Mouse (Mus musculus): ENCODE data around the gene Eif4a2. TPM values are rescaled to one million over a fixed set of nuclear protein-coding genes. Genes with fewer than 3 reads are reported as not detected.

Eif4a2 gene
- total RNA-seq, 2 experiments from 2014 or later: 206 to 231 TPM

DNA sequence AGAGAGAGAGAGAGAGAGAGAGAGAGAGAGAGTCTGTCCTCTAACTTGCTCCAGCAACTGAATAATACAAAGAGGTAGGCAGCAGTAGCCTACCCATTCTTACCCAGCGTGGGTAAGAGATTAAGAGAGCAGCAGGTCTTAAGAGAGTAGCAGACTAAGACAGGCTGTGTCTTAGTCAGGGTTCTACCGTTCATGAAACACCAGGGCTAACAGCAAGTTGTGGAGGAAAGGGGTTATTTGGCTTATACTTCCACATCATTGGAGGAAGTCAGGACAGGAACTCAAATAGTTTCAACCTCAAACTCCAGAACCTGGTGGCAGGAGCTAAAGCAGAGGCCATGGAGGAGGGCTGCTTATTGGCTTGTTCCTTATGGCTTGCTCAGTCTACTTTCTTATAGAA is 3.4 kb upstream of the Eif4a2 start:
- no peak for DNase-seq

- no peak for DNase-seq
These were observed 1.1 kb upstream of the Eif4a2 start for GRCm38 (mm10) chr16:23106121-23106520.

DNA sequence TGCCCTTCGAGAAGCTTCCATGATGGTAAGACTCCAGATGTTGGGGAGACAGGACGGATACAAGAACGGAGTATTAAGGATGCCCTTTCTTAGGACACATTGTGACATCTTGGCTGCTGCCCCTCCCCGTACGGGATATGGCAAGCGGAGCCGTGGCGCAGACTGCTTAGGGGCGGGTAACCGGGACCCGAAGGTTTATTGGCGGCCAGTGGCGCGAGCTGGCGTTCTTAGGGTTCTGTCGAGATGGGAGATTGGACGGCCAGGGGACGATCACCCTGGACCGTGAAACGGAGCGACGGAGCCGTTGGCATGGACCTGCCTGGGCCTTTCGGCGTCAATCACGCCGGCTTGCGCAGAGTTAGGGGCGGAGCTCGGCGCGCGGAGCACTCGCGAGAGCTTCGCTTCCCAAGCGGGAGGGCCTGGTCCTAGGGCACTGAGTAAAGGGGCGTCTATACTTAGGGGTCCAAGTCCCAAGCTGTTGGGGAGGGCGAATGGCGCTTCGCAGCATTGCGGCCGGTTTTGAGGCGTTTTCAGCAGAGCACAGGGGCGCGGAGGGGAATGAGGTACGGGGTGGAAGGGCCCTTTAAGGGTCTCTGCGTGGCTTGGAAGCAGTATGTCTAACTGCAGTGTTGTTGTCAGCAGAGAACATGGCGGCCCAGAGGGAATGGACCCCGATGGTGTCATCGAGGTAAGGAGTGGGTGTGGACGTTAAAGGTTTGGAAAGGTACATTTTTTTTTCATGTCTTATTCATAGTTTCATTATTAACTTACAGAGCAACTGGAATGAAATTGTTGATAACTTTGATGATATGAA is 909 bp downstream of the Eif4a2 start:
- DNase-seq: peak; percentile 89

GRCm38 (mm10) chr16:23108943-23109342 is 1.7 kb downstream of the Eif4a2 start:
- DNase-seq: no peak

- no peak for DNase-seq
These were observed 2.4 kb downstream of the Eif4a2 start for GRCm38 (mm10) chr16:23109350-23110280.

DNA sequence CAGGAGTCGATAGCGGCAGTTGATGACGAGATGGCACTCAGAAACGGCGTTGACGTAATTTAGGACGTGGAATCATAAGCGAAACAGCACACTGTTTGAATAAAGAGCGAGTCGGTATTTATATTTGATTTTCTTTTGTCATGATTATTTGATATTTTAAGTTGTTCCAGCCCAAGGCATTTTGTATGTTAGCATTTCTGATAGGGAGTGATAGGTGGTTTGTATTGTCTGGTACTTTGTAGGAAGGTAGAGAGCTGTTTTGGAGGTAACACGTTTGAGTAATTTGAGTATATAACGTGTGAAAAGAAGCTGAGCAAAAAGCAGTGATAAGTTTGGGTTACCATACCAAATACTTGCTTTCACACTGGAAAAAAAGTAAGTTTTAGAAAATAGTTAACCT is 5.1 kb downstream of the Eif4a2 start:
- no peak for DNase-seq

DNA sequence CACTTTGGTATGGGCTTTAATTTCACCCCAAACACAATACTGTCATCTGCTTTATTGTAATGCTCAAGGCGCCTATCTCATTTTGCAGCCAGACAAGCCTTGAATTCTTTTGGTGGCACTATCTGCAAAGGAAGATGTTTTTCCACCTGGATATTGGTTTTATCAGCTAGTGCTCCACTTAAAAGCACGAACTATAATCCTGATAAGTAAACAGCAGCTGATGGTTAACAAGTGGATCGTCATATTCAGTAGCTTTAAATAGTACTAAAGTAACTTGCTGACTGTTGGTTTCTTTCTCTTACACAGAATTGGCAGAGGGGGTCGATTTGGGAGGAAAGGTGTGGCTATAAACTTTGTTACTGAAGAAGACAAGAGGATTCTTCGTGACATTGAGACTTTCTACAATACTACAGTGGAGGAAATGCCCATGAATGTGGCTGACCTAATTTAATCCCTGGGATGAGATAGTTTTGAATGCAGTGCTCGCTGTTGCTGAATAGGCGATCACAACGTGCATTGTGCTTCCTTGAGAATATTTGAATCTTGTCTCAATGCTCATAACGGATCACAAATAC is 5.7 kb downstream of the Eif4a2 start:
- DNase-seq: no peak

- DNase-seq: no peak
These were observed 6.7 kb downstream of the Eif4a2 start for GRCm38 (mm10) chr16:23113903-23114302.

- DNase-seq: no peak
These were observed 7.3 kb downstream of the Eif4a2 start for GRCm38 (mm10) chr16:23114339-23115171.

DNA sequence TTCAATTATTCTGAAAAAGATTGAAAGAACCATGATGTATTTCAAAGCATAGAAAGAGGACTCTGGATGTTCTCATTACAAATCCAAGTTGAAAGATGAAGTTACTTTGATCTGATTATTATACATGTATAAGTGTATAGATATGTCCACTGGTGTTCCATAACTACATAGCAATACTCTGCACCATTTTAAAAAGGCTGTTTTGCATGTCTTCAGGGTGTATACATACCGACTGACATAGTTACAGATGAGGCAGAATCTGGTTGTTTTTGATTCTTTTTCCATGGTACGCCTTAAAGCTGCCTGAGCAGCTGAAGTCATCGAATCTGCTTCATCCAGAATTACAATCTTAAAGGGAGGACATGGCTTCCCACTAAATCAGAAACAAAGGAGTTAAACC is 8.2 kb downstream of the Eif4a2 start:
- DNase-seq: no peak

DNA sequence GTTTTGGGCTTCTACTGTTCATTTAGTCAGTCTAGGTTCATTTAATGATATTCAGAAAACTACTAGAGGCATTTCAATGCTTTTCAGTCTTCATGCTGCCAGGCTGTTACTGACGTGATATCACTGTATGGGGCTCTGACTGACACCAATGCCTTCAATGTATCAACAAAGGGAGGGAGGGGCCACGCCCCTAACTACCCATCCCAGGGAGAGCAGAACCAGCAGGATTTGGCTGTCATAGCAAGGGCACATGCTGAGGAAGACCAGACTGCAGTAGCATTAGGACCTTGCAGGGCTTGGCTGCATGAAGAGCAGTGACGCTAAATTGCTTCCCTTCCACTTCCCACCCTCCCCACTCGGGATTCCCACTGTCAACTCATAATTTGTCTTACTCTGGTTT is 9.9 kb downstream of the Eif4a2 start:
- no peak for DNase-seq

DNA sequence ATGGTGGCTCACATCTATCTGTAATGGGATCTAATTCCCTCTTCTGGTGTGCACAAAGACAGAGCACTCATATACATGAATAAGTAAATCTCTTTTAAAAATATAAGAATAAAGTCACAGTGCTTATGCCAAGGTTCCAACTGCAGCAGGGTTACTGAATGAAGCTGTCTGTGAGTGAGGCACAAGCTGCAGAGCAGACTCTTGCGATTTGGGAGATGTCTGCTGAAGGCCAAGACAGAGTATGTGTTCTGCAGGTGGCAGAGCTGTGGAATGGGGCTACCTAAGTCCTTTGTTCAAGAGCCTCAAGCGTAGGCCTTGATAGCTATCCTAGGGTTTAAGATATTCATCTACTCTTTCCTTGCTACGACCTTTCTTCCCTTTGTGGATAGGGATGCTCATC is 15.2 kb downstream of the Eif4a2 start:
- no peak for DNase-seq

DNA sequence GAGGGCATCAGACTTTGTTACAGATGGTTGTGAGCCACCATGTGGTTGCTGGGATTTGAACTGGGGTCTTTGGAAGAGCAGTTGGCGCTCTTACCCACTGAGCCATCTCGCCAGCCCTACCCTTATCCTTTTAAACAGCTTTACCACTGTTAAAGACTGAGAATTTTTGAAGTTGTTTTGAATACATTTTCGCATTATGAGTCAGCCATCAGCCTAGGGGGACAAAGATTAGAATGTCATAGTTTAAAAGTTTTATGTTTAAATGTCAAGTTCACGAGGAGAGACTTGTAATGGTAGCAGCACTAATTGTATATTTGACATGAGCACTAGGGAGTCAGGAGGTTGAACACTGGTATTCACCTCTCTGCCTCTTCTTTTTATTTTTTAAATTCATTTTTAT is 15.9 kb downstream of the Eif4a2 start:
- DNase-seq: no peak

DNA sequence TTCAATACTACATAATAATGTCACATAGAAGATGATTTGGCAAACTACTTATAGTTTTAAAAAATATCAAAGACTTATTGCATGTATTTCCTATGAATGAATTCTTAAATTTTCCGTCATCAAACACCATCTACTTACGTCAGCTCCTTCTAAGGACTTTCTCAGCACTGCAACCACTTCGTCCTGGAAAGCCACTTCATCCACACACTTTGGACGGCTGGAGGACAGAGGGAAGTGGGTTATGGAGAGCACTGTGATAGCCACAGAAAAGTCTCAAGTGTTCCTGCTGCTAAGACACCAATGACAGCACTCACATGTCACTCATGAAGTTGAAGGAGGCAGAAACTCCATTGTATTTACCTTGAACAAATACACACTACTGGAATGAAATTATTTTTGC is 17.2 kb downstream of the Eif4a2 start:
- no peak for DNase-seq

GRCm38 (mm10) chr16:23127311-23127672 is 20.0 kb downstream of the Eif4a2 start:
- DNase-seq: no peak

- DNase-seq: peak; percentile 93
These were observed 20.6 kb downstream of the Eif4a2 start, which contains the start of gene Rfc4 for GRCm38 (mm10) chr16:23127673-23128375. Rfc4 (minus strand) TSS chr16:23127737.

GRCm38 (mm10) chr16:23130303-23130702 is 23.1 kb downstream of the Eif4a2 start:
- no peak for DNase-seq

- no peak for DNase-seq
These were observed 25.1 kb downstream of the Eif4a2 start for GRCm38 (mm10) chr16:23132336-23132735.

GRCm38 (mm10) chr16:23135421-23136149 is 28.3 kb downstream of the Eif4a2 start:
- DNase-seq: no peak

GRCm38 (mm10) chr16:23136406-23136970 is 29.2 kb downstream of the Eif4a2 start:
- no peak for DNase-seq
